Mouse (Mus musculus): ENCODE results near the gene Ankrd6.

The Ankrd6 gene

DNA sequence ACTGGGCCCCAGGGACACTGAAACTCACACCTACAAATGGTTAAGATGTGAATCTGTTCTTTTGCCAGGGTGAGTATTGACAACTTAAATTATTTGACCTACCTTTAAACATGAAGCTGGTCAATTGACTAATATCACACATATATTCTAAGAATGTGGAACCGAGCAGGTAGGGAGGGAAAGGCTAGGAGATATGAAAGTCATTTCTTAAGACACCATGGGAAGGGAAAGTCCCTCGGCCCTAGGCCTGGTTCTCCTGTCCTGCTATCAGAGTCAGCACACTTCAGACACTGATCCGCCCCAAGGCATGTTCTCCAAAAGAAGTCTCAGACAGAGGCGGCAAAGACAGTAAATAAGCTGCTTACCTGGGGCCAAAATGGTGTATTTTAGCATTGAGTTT is 95.7 kb downstream of the Ankrd6 start:
- peaks cover 20% of the 10 kb centered on the region for H3K4me1 ChIP-seq (replicated peaks; ENCODE audit: low read depth, low read length)
- no peak overlapping the region for H3K4me3 ChIP-seq (replicated peaks; ENCODE audit: low read length)
- no peaks in the 10 kb centered on the region for H3K27me3 ChIP-seq (ENCODE audit: insufficient read depth, low read length)

DNA sequence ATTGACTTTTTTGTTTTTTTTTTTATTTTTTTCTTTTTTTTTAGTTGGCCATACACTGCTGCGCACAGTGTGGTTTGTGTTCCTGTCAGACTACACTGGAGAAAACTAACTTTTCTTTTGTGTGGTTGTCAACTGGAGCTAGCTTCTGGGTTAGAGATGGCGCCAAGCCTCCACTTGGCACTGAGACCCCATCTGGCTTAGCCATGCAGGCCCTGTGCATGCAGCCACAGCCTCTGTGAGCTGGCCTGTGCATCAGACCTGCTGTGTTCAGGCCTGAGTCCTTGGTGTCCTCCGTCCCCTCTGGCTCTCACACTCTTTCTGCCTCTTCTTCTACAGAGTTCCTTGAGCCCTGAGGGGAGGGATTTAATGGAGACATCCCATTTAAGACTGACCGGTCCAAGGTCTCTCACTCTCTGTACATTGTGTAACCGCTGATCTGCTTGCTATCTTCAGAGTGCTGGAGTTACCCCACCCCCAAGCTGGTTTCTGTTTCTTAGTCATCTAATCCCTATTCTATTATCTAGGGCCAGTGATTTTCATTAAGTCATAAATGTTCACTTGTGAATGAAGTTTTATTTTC is 96.9 kb downstream of the Ankrd6 start:
- Histone ChIP-seq H3K36me3 (ENCODE audit: insufficient read depth, low read length) (peaks cover 6% of the 10 kb centered on the region), H3K4me1 (replicated peaks; ENCODE audit: low read depth, low read length) (peaks cover 18% of the 10 kb centered on the region), H3K4me3 (replicated peaks; ENCODE audit: low read length) (no peak overlapping the region), H3K9me3 (ENCODE audit: low read length) (no peaks in the 10 kb centered on the region), H3K27me3 (ENCODE audit: insufficient read depth, low read length) (no peaks in the 10 kb centered on the region)
- TF ChIP-seq CTCF (conservative IDR thresholded peaks at IDR 0.05; ENCODE audit: low read length) = no peak
- TF ChIP-seq NANOG (IDR thresholded peaks at IDR 0.05; ENCODE audit: borderline replicate concordance, low read length) = no peak

More for the DNA sequence above, 95.7 kb downstream of the Ankrd6 start:
- no peak for TF ChIP-seq CTCF (conservative IDR thresholded peaks at IDR 0.05; ENCODE audit: low read length)
- no peak for TF ChIP-seq POU5F1 (IDR thresholded peaks at IDR 0.05; ENCODE audit: borderline replicate concordance, low read length)
- TF ChIP-seq NANOG (IDR thresholded peaks at IDR 0.05; ENCODE audit: borderline replicate concordance, low read length) = no peak
- no peaks in the 10 kb centered on the region for H3K9me3 ChIP-seq (ENCODE audit: low read length)
- H3K36me3 ChIP-seq (ENCODE audit: insufficient read depth, low read length) = peaks cover 6% of the 10 kb centered on the region

DNA sequence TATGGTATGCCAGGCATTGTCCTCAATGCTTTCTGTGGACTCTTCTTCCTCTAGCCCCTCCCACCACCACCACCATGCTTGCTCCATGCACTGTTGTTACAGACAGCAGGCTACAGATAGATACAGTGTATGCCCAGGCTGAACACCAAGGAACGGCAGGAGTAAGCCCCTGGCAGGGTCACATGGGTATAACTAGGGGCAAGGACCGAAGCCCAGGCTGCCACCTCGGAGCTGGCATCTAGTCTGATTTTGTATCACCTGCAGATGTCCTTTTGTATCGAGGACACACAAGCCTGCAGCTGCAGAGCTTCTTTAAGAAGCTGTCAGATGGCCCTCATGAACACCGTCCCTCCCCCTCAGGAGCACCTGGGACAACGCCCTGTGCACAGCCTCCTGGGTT is 97.8 kb downstream of the Ankrd6 start:
- Histone ChIP-seq H3K27me3 (ENCODE audit: insufficient read depth, low read length) (no peaks in the 10 kb centered on the region), H3K9me3 (ENCODE audit: low read length) (no peaks in the 10 kb centered on the region), H3K36me3 (ENCODE audit: insufficient read depth, low read length) (peaks cover 6% of the 10 kb centered on the region), H3K4me1 (replicated peaks; ENCODE audit: low read depth, low read length) (peaks cover 18% of the 10 kb centered on the region), H3K4me3 (replicated peaks; ENCODE audit: low read length) (no peak overlapping the region)
- TF ChIP-seq CTCF (conservative IDR thresholded peaks at IDR 0.05; ENCODE audit: low read length) (no peak), POU5F1 (IDR thresholded peaks at IDR 0.05; ENCODE audit: borderline replicate concordance, low read length) (no peak), NANOG (IDR thresholded peaks at IDR 0.05; ENCODE audit: borderline replicate concordance, low read length) (no peak)

DNA sequence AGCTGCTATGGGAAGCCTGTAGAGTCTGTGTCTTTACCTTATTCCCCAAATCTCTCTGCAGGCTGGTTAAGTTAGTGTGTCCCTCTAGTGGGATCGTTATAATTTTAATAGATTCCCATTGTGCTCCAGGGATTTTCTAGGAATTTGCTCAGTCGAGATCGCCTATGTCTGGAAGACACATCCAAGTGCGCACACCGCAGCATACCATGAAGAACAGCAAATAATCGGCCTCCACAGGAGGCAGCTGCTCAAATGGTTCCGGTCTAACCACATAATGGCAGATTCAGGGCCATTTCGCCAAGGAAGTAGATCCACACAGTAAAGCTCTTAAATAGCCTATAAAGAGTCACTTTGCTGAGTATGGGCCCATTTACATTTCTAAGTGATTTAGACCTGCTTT is 98.3 kb downstream of the Ankrd6 start:
- Histone ChIP-seq H3K36me3 (ENCODE audit: insufficient read depth, low read length) (peaks cover 2% of the 10 kb centered on the region), H3K4me3 (replicated peaks; ENCODE audit: low read length) (no peak overlapping the region), H3K9me3 (ENCODE audit: low read length) (no peaks in the 10 kb centered on the region), H3K27me3 (ENCODE audit: insufficient read depth, low read length) (no peaks in the 10 kb centered on the region), H3K4me1 (replicated peaks; ENCODE audit: low read depth, low read length) (peaks cover 18% of the 10 kb centered on the region)
- no peak for TF ChIP-seq CTCF (conservative IDR thresholded peaks at IDR 0.05; ENCODE audit: low read length)
- no peak for TF ChIP-seq NANOG (IDR thresholded peaks at IDR 0.05; ENCODE audit: borderline replicate concordance, low read length)
- TF ChIP-seq POU5F1 (IDR thresholded peaks at IDR 0.05; ENCODE audit: borderline replicate concordance, low read length) = no peak

DNA sequence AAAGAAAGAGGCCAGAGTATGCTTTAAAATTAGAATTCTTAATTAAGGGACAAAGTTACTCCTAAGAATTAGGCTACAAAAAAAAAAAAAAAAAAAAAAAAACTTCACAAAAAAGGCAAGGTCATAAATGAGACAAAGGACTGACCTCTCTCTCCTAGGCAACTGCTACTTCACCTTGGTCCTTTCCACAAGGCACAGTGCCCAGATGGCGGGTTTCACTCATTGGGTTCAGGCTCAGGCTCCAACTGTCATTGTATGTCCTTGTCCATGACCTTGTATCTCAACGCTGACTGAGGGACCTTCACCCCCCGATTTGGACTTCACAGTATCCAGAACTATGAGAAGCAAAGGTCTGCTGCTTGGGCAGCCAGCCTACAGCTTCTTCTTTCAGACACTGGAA is 112.2 kb downstream of the Ankrd6 start:
- Histone ChIP-seq H3K27me3 (ENCODE audit: insufficient read depth, low read length) (no peaks in the 10 kb centered on the region), H3K4me1 (replicated peaks; ENCODE audit: low read depth, low read length) (peaks cover 24% of the 10 kb centered on the region), H3K4me3 (replicated peaks; ENCODE audit: low read length) (no peak overlapping the region), H3K9me3 (ENCODE audit: low read length) (no peaks in the 10 kb centered on the region), H3K36me3 (ENCODE audit: insufficient read depth, low read length) (no peaks in the 10 kb centered on the region)
- TF ChIP-seq NANOG (IDR thresholded peaks at IDR 0.05; ENCODE audit: borderline replicate concordance, low read length) = no peak
- no peak for TF ChIP-seq POU5F1 (IDR thresholded peaks at IDR 0.05; ENCODE audit: borderline replicate concordance, low read length)
- TF ChIP-seq CTCF (conservative IDR thresholded peaks at IDR 0.05; ENCODE audit: low read length) = no peak

DNA sequence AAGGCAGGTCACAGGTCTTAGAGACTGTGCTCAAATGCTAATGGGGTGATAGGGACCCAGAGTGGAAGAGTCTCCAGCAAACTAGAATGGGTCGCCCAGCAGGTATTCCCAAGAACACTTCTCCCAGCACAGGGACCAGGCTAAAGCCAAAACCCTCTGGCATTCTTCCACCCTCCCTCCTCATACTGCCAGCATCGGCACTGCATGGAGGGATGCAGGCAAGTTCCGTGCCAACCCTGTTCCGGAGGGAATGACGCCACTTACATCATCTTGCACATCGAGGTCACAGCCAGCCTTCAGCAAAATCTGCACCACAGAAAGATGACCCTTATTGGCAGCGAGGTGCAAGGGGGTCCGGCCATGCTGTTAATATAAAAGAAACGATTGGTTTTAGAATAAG is 114.6 kb downstream of the Ankrd6 start:
- Histone ChIP-seq H3K9me3 (ENCODE audit: low read length) (no peaks in the 10 kb centered on the region), H3K36me3 (ENCODE audit: insufficient read depth, low read length) (no peaks in the 10 kb centered on the region), H3K4me1 (replicated peaks; ENCODE audit: low read depth, low read length) (peaks cover 35% of the 10 kb centered on the region), H3K27me3 (ENCODE audit: insufficient read depth, low read length) (no peaks in the 10 kb centered on the region), H3K4me3 (replicated peaks; ENCODE audit: low read length) (no peak overlapping the region)
- TF ChIP-seq POU5F1 (IDR thresholded peaks at IDR 0.05; ENCODE audit: borderline replicate concordance, low read length) (no peak), CTCF (conservative IDR thresholded peaks at IDR 0.05; ENCODE audit: low read length) (no peak), NANOG (IDR thresholded peaks at IDR 0.05; ENCODE audit: borderline replicate concordance, low read length) (no peak)

DNA sequence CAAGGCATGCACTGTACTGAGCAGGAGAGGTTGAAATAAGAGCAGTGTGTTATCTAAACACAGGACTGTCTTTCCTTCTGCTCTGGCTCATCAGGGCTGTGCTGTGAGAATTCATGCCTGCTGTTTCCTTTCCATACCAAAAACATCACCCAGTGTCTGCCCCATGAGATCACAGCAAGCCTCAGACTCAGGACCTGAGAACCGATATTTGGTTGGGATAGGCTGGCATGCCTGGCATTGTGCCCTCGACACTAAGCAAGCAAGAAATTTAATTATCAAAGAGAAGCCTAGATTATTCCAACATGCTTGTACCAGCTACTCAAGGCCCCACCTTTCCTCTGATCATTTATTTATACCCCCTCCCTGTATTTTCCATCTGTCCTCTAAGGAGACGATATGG is 116.1 kb downstream of the Ankrd6 start:
- TF ChIP-seq NANOG (IDR thresholded peaks at IDR 0.05; ENCODE audit: borderline replicate concordance, low read length) (no peak), CTCF (conservative IDR thresholded peaks at IDR 0.05; ENCODE audit: low read length) (no peak), POU5F1 (IDR thresholded peaks at IDR 0.05; ENCODE audit: borderline replicate concordance, low read length) (no peak)
- H3K9me3 ChIP-seq (ENCODE audit: low read length) = no peaks in the 10 kb centered on the region
- no peaks in the 10 kb centered on the region for H3K27me3 ChIP-seq (ENCODE audit: insufficient read depth, low read length)
- H3K4me1 ChIP-seq (replicated peaks; ENCODE audit: low read depth, low read length) = peaks cover 29% of the 10 kb centered on the region
- H3K36me3 ChIP-seq (ENCODE audit: insufficient read depth, low read length) = no peaks in the 10 kb centered on the region
- H3K4me3 ChIP-seq (replicated peaks; ENCODE audit: low read length) = no peak overlapping the region

DNA sequence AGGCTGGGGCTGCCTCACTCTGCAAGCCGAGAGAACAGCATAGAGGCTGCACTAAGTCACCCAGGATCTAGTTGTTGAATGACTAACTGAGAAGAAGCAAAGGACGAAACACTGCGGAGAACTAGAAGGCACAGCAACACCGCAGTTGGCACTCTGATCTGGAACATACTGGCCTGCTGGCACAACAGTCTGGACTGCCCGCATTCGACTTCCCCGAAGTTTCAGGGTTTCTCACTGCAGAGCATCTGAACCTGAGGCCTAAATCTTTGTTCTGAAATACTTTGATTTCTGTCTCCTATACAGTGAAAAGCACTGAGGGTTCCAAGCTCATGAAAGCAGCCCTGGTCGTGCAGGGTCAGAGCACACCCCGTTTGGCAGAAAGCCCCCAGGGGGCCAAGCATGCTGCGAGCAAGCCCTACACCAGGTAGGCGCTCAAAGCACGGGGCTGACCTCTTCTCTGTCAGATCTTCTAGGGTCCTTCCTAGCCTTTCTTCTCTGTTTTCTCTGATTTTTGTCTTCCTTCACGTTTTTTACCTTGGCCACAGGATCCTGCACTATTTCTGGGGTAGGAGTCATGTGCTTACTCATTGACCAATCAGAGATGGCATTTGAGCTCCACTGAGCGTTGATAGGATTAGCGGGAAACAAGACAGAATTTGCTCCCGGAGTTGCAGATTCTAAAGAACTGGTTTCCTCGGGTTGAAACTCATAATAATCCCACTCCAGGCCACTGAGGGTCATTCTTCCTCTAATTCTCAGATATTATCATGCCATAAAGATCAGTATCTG is 117.0 kb downstream of the Ankrd6 start:
- H3K4me1 ChIP-seq (replicated peaks; ENCODE audit: low read depth, low read length) = peaks cover 26% of the 10 kb centered on the region
- no peaks in the 10 kb centered on the region for H3K36me3 ChIP-seq (ENCODE audit: insufficient read depth, low read length)
- peak overlapping the region; percentile 67 for H3K4me3 ChIP-seq (replicated peaks; ENCODE audit: low read length)
- no peaks in the 10 kb centered on the region for H3K27me3 ChIP-seq (ENCODE audit: insufficient read depth, low read length)
- TF ChIP-seq POU5F1 (IDR thresholded peaks at IDR 0.05; ENCODE audit: borderline replicate concordance, low read length) (no peak), CTCF (conservative IDR thresholded peaks at IDR 0.05; ENCODE audit: low read length) (no peak), NANOG (IDR thresholded peaks at IDR 0.05; ENCODE audit: borderline replicate concordance, low read length) (no peak)
- H3K9me3 ChIP-seq (ENCODE audit: low read length) = no peaks in the 10 kb centered on the region

Measured in E14TG2a.4 (cell line).